Mouse (Mus musculus) olfactory bulb, adult 2 months (tissue): Measurements from ENCODE around the gene Anxa9.

Experiments used
- CTCF ChIP-seq: fragments of 200-500 bp; IDR thresholded peaks from 2 replicates; pipeline ENCODE4 v1.5.1; 2012; ENCODE audit warnings: low read depth, mild to moderate bottlenecking, low read length, moderate library complexity; ENCODE audit not compliant: insufficient read depth
- POLR2A ChIP-seq: fragments of 200-500 bp; IDR thresholded peaks from 2 replicates; pipeline ENCODE4 v1.6.1; 2012; ENCODE audit warnings: mild to moderate bottlenecking, low read depth, low read length, moderate library complexity; ENCODE audit not compliant: insufficient read depth

DNA sequence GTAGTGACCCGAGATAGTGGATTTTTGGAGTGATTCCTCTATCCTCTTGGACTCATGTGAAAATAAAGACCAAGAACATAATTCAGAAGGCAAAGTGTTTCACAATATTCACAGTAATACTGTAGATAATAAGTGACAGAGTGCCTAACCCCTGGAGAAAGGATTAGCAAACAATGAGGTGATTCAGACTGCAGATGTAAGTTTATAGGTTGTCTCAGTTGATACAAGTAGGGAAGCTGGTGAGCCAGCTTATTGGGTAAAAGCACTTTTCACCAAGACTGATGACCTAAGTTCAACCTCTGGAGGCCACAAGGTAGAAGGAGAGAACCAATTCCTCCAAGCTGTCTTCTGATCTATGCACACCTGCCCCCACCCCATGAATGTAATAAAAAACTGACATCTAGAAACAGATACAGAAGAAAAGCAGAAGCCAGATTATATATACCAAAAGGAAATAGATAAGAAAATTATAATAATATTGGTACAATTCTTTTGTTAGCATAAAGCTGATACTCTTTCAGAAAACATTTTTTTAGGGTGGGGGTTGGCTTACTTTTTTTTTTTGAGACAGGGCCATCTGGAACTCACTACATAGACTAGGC is 21.9 kb upstream of the Anxa9 start:
- TF ChIP-seq CTCF = no peak
- no peak for TF ChIP-seq POLR2A
